Mouse (Mus musculus) hindbrain, postnatal 0 days (tissue): ENCODE measurements around the gene Exoc5. TPM values are rescaled to one million over a fixed set of nuclear protein-coding genes. Genes with fewer than 3 reads are reported as not detected.

Experiments used
- ATAC-seq: fragments of 200-750 bp; cut with Nextera tagmentation; 2 replicates; pipeline ENCODE4 v1.8.0; 2017; ENCODE audit warnings: mild to moderate bottlenecking, moderate TSS enrichment, moderate library complexity
- DNase-seq: peaks from one replicate; pipeline ENCODE4 v3.0.0-alpha.2; 2015; ENCODE audit warnings: low spot score
- H3K27ac ChIP-seq: fragments of 300-500 bp; sonication (generic); 2 replicates; pipeline ENCODE4 v1.5.1; 2014; ENCODE audit warnings: mild to moderate bottlenecking
- H3K27me3 ChIP-seq: fragments of 300-500 bp; sonication (generic); 2 replicates; pipeline ENCODE4 v1.6.1; 2014; ENCODE audit warnings: low read length, mixed read lengths; ENCODE audit not compliant: insufficient read depth
- H3K36me3 ChIP-seq: fragments of 300-500 bp; sonication (generic); 2 replicates; pipeline ENCODE4 v1.6.1; 2014; ENCODE audit warnings: low read length, mixed read lengths; ENCODE audit not compliant: insufficient read depth
- H3K4me1 ChIP-seq: fragments of 300-500 bp; sonication (generic); 2 replicates; pipeline ENCODE4 v1.6.1; 2014; ENCODE audit warnings: antibody characterized with exemption, low read length, mixed read lengths; ENCODE audit not compliant: insufficient read depth
- H3K4me2 ChIP-seq: fragments of 300-500 bp; sonication (generic); 2 replicates; pipeline ENCODE4 v1.6.1; 2014; ENCODE audit warnings: low read depth, mild to moderate bottlenecking, low read length, moderate library complexity, mixed read lengths
- H3K4me3 ChIP-seq: fragments of 300-500 bp; sonication (generic); 2 replicates; pipeline ENCODE4 v1.5.1; 2014; ENCODE audit warnings: low read length
- H3K9ac ChIP-seq: fragments of 300-500 bp; sonication (generic); replicated peaks from 2 replicates; pipeline ENCODE4 v1.6.1; 2014; ENCODE audit warnings: mild to moderate bottlenecking, low read length, moderate library complexity, mixed read lengths
- H3K9me3 ChIP-seq: fragments of 300-500 bp; sonication (generic); 2 replicates; pipeline ENCODE4 v1.6.1; 2016; ENCODE audit warnings: low read length, mixed read lengths
- CTCF ChIP-seq: IDR thresholded peaks from 2 replicates; pipeline ENCODE4 v1.5.1; 2016; ENCODE audit warnings: antibody characterized with exemption, control low read depth, low read depth
- WGBS: fragments of 180-500 bp; shearing (Covaris S2); extraction: QIAGEN DNeasy Blood & Tissue Kit; methylation state at CpG from one replicate; pipeline ENCODE4 v1.1.7; 2014; 5-methylcytosine and 5-hydroxymethylcytosine counted together
- polyA plus RNA-seq: library from polyadenylated mRNA; unstranded; fragments of >200 nt; fragmentation: Nextera tagmentation; extraction: Ambion mirVana; gene quantifications from 2 replicates; pipeline ENCODE4 v1.2.1, GENCODE M21; 2015
- total RNA-seq: library from RNA; depleted of rRNA; stranded (reverse); fragments of >200 nt; gene quantifications from 2 replicates; pipeline ENCODE4 v1.2.3, GENCODE M21; 2014

The Exoc5 gene
- total and polyA plus RNA-seq, 2 experiments from 2014 or later = 46.4 to 64.7 TPM

- Histone ChIP-seq H3K27ac (no peak overlapping the region), H3K9ac (no peak overlapping the region), H3K4me1 (no peaks in the 10 kb centered on the region), H3K9me3 (no peaks in the 10 kb centered on the region), H3K27me3 (no peaks in the 10 kb centered on the region), H3K36me3 (no peaks in the 10 kb centered on the region), H3K4me2 (no peak overlapping the region), H3K4me3 (no peak overlapping the region)
- ATAC-seq = no peak
- 88% methylated on average over 2 of the region's 2 CpGs for WGBS
- no peak for DNase-seq
- TF ChIP-seq CTCF = no peak
These were observed 57.9 kb downstream of the Exoc5 start for GRCm38 (mm10) chr14:49008399-49009189.

GRCm38 (mm10) chr14:49007979-49008378 lies 58.5 kb downstream of the Exoc5 start:
- peak; percentile 46 for TF ChIP-seq CTCF
- H3K27me3 ChIP-seq = no peaks in the 10 kb centered on the region
- H3K36me3 ChIP-seq = no peaks in the 10 kb centered on the region
- H3K9me3 ChIP-seq = no peaks in the 10 kb centered on the region
- H3K4me2 ChIP-seq = no peak overlapping the region
- peak; percentile 44 for DNase-seq
- H3K9ac ChIP-seq = no peak overlapping the region
- 83% methylated on average over 2 of the region's 2 CpGs for WGBS
- ATAC-seq = no peak
- H3K27ac ChIP-seq = no peak overlapping the region
- no peak overlapping the region for H3K4me3 ChIP-seq
- H3K4me1 ChIP-seq = no peaks in the 10 kb centered on the region

- 81% methylated on average over 3 of the region's 3 CpGs for WGBS
- ATAC-seq = no peak
- no peak overlapping the region for H3K27ac ChIP-seq
- H3K4me1 ChIP-seq = no peaks in the 10 kb centered on the region
- no peak for DNase-seq
- H3K9me3 ChIP-seq = no peaks in the 10 kb centered on the region
- TF ChIP-seq CTCF = no peak
- H3K27me3 ChIP-seq = no peaks in the 10 kb centered on the region
- H3K4me3 ChIP-seq = no peak overlapping the region
- no peak overlapping the region for H3K9ac ChIP-seq
- no peak overlapping the region for H3K4me2 ChIP-seq
- H3K36me3 ChIP-seq = no peaks in the 10 kb centered on the region
These were observed 64.8 kb downstream of the Exoc5 start for GRCm38 (mm10) chr14:49001655-49002054.

GRCm38 (mm10) chr14:48998795-48999194 lies 67.7 kb downstream of the Exoc5 start:
- no peak for TF ChIP-seq CTCF
- H3K4me1 ChIP-seq = no peaks in the 10 kb centered on the region
- H3K36me3 ChIP-seq = no peaks in the 10 kb centered on the region
- no peak overlapping the region for H3K4me2 ChIP-seq
- H3K9me3 ChIP-seq = no peaks in the 10 kb centered on the region
- DNase-seq (no peak), ATAC-seq (no peak)
- H3K9ac ChIP-seq = no peak overlapping the region
- H3K27me3 ChIP-seq = no peaks in the 10 kb centered on the region
- WGBS = 50% methylated on average over 4 of the region's 4 CpGs
- no peak overlapping the region for H3K27ac ChIP-seq
- no peak overlapping the region for H3K4me3 ChIP-seq

- ATAC-seq = no peak
- H3K27ac ChIP-seq = no peak overlapping the region
- no peak overlapping the region for H3K4me2 ChIP-seq
- DNase-seq = no peak
- no peaks in the 10 kb centered on the region for H3K36me3 ChIP-seq
- no peak overlapping the region for H3K4me3 ChIP-seq
- H3K4me1 ChIP-seq = no peaks in the 10 kb centered on the region
- no peaks in the 10 kb centered on the region for H3K27me3 ChIP-seq
- H3K9me3 ChIP-seq = no peaks in the 10 kb centered on the region
- H3K9ac ChIP-seq = no peak overlapping the region
- TF ChIP-seq CTCF = no peak
- WGBS = 84% methylated on average over 3 of the region's 3 CpGs
These were observed 72.6 kb downstream of the Exoc5 start for GRCm38 (mm10) chr14:48993861-48994260.

- H3K36me3 ChIP-seq = no peaks in the 10 kb centered on the region
- ATAC-seq = no peak
- no peak for DNase-seq
- H3K27ac ChIP-seq = no peak overlapping the region
- H3K4me2 ChIP-seq = no peak overlapping the region
- no peak for TF ChIP-seq CTCF
- no peaks in the 10 kb centered on the region for H3K27me3 ChIP-seq
- no peaks in the 10 kb centered on the region for H3K9me3 ChIP-seq
- H3K4me1 ChIP-seq = no peaks in the 10 kb centered on the region
- no peak overlapping the region for H3K4me3 ChIP-seq
- H3K9ac ChIP-seq = no peak overlapping the region
- 18% methylated on average over 3 of the region's 3 CpGs for WGBS
These were observed 74.3 kb downstream of the Exoc5 start for GRCm38 (mm10) chr14:48992070-48992580.

GRCm38 (mm10) chr14:48991144-48991522 lies 75.3 kb downstream of the Exoc5 start:
- WGBS = 2% methylated on average over 7 of the region's 7 CpGs
- 0 out of 2 replicates have a peak overlapping the region, but pooled peaks have one; percentile 2 for H3K27ac ChIP-seq
- no peak for ATAC-seq
- no peaks in the 10 kb centered on the region for H3K36me3 ChIP-seq
- no peaks in the 10 kb centered on the region for H3K27me3 ChIP-seq
- DNase-seq = no peak
- no peak for TF ChIP-seq CTCF
- peak overlapping the region; percentile 45 for H3K4me2 ChIP-seq
- no peak overlapping the region for H3K4me3 ChIP-seq
- no peaks in the 10 kb centered on the region for H3K4me1 ChIP-seq
- H3K9ac ChIP-seq = no peak overlapping the region
- no peaks in the 10 kb centered on the region for H3K9me3 ChIP-seq
